Mouse (Mus musculus) intestine, postnatal 0 days (tissue): ENCODE results near the gene Zfp518b. TPM values are rescaled to one million over a fixed set of nuclear protein-coding genes. Genes with fewer than 3 reads are reported as not detected.

Source experiments
- ATAC-seq: fragments of 200-750 bp; cut with Nextera tagmentation; 2 replicates; pipeline ENCODE4 v1.8.0; 2017; ENCODE audit warnings: mild to moderate bottlenecking, moderate TSS enrichment, moderate library complexity
- H3K27ac ChIP-seq: fragments of 300-500 bp; sonication (generic); 2 replicates; pipeline ENCODE4 v1.5.1; 2014; ENCODE audit warnings: mild to moderate bottlenecking, low read depth, low read length, moderate library complexity
- H3K27me3 ChIP-seq: fragments of 300-500 bp; sonication (generic); replicated peaks from 2 replicates; pipeline ENCODE4 v1.6.1; 2014; ENCODE audit warnings: low read length, mixed read lengths; ENCODE audit not compliant: control insufficient read depth, insufficient read depth
- H3K36me3 ChIP-seq: fragments of 300-500 bp; sonication (generic); 2 replicates; pipeline ENCODE4 v1.6.1; 2014; ENCODE audit warnings: mild to moderate bottlenecking, moderate library complexity; ENCODE audit not compliant: control insufficient read depth, insufficient read depth
- H3K4me1 ChIP-seq: fragments of 300-500 bp; sonication (generic); replicated peaks from 2 replicates; pipeline ENCODE4 v1.6.1; 2014; ENCODE audit warnings: antibody characterized with exemption, low read length, mixed read lengths; ENCODE audit not compliant: control insufficient read depth, insufficient read depth
- H3K4me2 ChIP-seq: fragments of 300-500 bp; sonication (generic); replicated peaks from 2 replicates; pipeline ENCODE4 v1.6.1; 2014; ENCODE audit warnings: low read depth, mild to moderate bottlenecking, moderate library complexity
- H3K4me3 ChIP-seq: fragments of 300-500 bp; sonication (generic); 2 replicates; pipeline ENCODE4 v1.5.1; 2014; ENCODE audit warnings: low read depth, low read length
- H3K9ac ChIP-seq: fragments of 300-500 bp; sonication (generic); 2 replicates; pipeline ENCODE4 v1.6.1; 2014; ENCODE audit warnings: mild to moderate bottlenecking, low read depth, low read length
- H3K9me3 ChIP-seq: fragments of 300-500 bp; sonication (generic); 2 replicates; pipeline ENCODE4 v1.6.1; 2016; ENCODE audit warnings: mixed run types; ENCODE audit not compliant: control insufficient read depth
- CTCF ChIP-seq: sonication (generic); IDR thresholded peaks from 2 replicates; pipeline ENCODE4 v1.5.1; 2016; ENCODE audit warnings: low read depth, mild to moderate bottlenecking, control low read depth, antibody characterized with exemption, moderate library complexity
- WGBS: fragments of 180-500 bp; shearing (Covaris S2); extraction: QIAGEN DNeasy Blood & Tissue Kit; methylation state at CpG from one replicate; pipeline ENCODE4 v1.1.7; 2014; 5-methylcytosine and 5-hydroxymethylcytosine counted together
- polyA plus RNA-seq: library from polyadenylated mRNA; unstranded; fragments of >200 nt; fragmentation: Nextera tagmentation; extraction: Ambion mirVana; gene quantifications from 2 replicates; pipeline ENCODE4 v1.2.1, GENCODE M21; 2015

Zfp518b gene
- 2.5 and 2.6 TPM in 2 replicates for polyA plus RNA-seq

- Histone ChIP-seq H3K9me3 (no peaks in the 10 kb centered on the region), H3K27ac (peak within 1 kb of the TSS; percentile 54; the same call in 1 of the 2 replicates), H3K27me3 (no peaks in the 10 kb centered on the region), H3K4me2 (peak within 1 kb of the TSS; percentile 89), H3K4me1 (0 out of 2 replicates have a peak, but pooled peaks cover 2% of the 10 kb centered on the region), H3K9ac (peak within 1 kb of the TSS; percentile 71), H3K36me3 (peaks cover 10% of the 10 kb centered on the region; the same call in 1 of the 2 replicates), H3K4me3 (peak within 1 kb of the TSS; percentile 78)
- peak; percentile 88 for ATAC-seq
- no peak for TF ChIP-seq CTCF
- WGBS: under 1% methylated on average over 74 of the region's 89 CpGs
Measured at GRCm38 (mm10) chr5:38684164-38684911, at the start of gene Zfp518b. Gene Zfp518b, minus strand, starts transcription at chr5:38684826.

- Histone ChIP-seq H3K4me3 (no peak overlapping the region), H3K27ac (no peak overlapping the region), H3K9ac (no peak overlapping the region), H3K4me1 (no peaks in the 10 kb centered on the region), H3K36me3 (no peaks in the 10 kb centered on the region), H3K27me3 (no peaks in the 10 kb centered on the region), H3K9me3 (no peaks in the 10 kb centered on the region), H3K4me2 (no peak overlapping the region)
- no peak for ATAC-seq
- no peak for TF ChIP-seq CTCF
- 68% methylated on average over 11 of the region's 11 CpGs for WGBS
Measured at GRCm38 (mm10) chr5:38708940-38709581, 24.4 kb upstream of the Zfp518b start.

- ATAC-seq: no peak
- Histone ChIP-seq H3K36me3 (no peaks in the 10 kb centered on the region), H3K4me1 (no peaks in the 10 kb centered on the region), H3K27me3 (no peaks in the 10 kb centered on the region), H3K9ac (no peak overlapping the region), H3K9me3 (no peaks in the 10 kb centered on the region), H3K4me2 (no peak overlapping the region), H3K4me3 (no peak overlapping the region), H3K27ac (no peak overlapping the region)
- WGBS: 65% methylated on average over 7 of the region's 7 CpGs
- no peak for TF ChIP-seq CTCF
Measured at GRCm38 (mm10) chr5:38707364-38708075, 22.9 kb upstream of the Zfp518b start.

GRCm38 (mm10) chr5:38702941-38703340 lies 18.3 kb upstream of the Zfp518b start:
- TF ChIP-seq CTCF: no peak
- no peak overlapping the region for H3K27ac ChIP-seq
- H3K4me1 ChIP-seq: no peaks in the 10 kb centered on the region
- no peak overlapping the region for H3K9ac ChIP-seq
- 95% methylated on average over 6 of the region's 6 CpGs for WGBS
- ATAC-seq: no peak
- no peaks in the 10 kb centered on the region for H3K36me3 ChIP-seq
- no peak overlapping the region for H3K4me2 ChIP-seq
- no peaks in the 10 kb centered on the region for H3K27me3 ChIP-seq
- H3K4me3 ChIP-seq: no peak overlapping the region
- no peaks in the 10 kb centered on the region for H3K9me3 ChIP-seq

- no peak for ATAC-seq
- Histone ChIP-seq H3K27ac (no peak overlapping the region), H3K36me3 (no peaks in the 10 kb centered on the region), H3K9ac (no peak overlapping the region), H3K4me2 (no peak overlapping the region), H3K27me3 (no peaks in the 10 kb centered on the region), H3K4me1 (no peaks in the 10 kb centered on the region), H3K9me3 (no peaks in the 10 kb centered on the region), H3K4me3 (no peak overlapping the region)
- WGBS: 72% methylated on average over 2 of the region's 2 CpGs
- TF ChIP-seq CTCF: no peak
Measured at GRCm38 (mm10) chr5:38702091-38702490, 17.5 kb upstream of the Zfp518b start.

- TF ChIP-seq CTCF: no peak
- H3K4me1 ChIP-seq: no peaks in the 10 kb centered on the region
Measured at GRCm38 (mm10) chr5:38698466-38698865, 13.8 kb upstream of the Zfp518b start.

More at GRCm38 (mm10) chr5:38698466-38698865, 13.8 kb upstream of the Zfp518b start:
- Histone ChIP-seq H3K27ac (no peak overlapping the region), H3K36me3 (no peaks in the 10 kb centered on the region), H3K4me3 (no peak overlapping the region), H3K4me2 (no peak overlapping the region), H3K9ac (no peak overlapping the region), H3K27me3 (no peaks in the 10 kb centered on the region), H3K9me3 (no peaks in the 10 kb centered on the region)
- 77% methylated on average over 5 of the region's 5 CpGs for WGBS
- no peak for ATAC-seq
